Mouse (Mus musculus) embryonic stem cell, embryonic (primary cell): ENCODE measurements at regions not wholly inside any gene's neighbourhood (a gene's known extent, or its start where the extent isn't known, plus 50 kb on each side); places are given as distances from the start of the nearest gene placed in this dataset.

Source experiments
- CTCF ChIA-PET, 4 experiments: fragments of 300-600 bp in 2 of 4; fragments of 350-600 bp in 2 of 4; sonication (Branson Sonifier 250); formaldehyde crosslinking; loops; one replicate each; lab custom pipeline; 2022; ENCODE audit warnings: inconsistent platforms in 2 of 4; lab: Charles Lee
- POLR2A ChIA-PET, 4 experiments: fragments of 300-600 bp in 2 of 4; fragments of 350-600 bp in 2 of 4; sonication (Branson Sonifier 250); formaldehyde crosslinking; loops; one replicate each; lab custom pipeline; 2022; ENCODE audit warnings: antibody characterized with exemption in 4 of 4, inconsistent platforms in 1 of 4; lab: Charles Lee

GRCm38 (mm10) chr8:97131285-97132017 is 1243.1 kb upstream of the Got2 start:
- ChIA-PET CTCF (no interaction called here), POLR2A (no interaction called here)

- ChIA-PET CTCF (no interaction called here), POLR2A (no interaction called here)
Measured at GRCm38 (mm10) chr8:97130827-97131226, 1242.5 kb upstream of the Got2 start.

- CTCF ChIA-PET, result interaction anchor here in 1 of 4 experiments (0.7 kb wide), 1 partner anchor 8 kb away, joined by 3 read pairs; no protein-coding TSS in a partner anchor
- POLR2A ChIA-PET, result no interaction called here
Measured at GRCm38 (mm10) chr8:97108719-97109391, 1220.5 kb upstream of the Got2 start.
